Mouse (Mus musculus): ENCODE results near the gene Usp34.

DNA sequence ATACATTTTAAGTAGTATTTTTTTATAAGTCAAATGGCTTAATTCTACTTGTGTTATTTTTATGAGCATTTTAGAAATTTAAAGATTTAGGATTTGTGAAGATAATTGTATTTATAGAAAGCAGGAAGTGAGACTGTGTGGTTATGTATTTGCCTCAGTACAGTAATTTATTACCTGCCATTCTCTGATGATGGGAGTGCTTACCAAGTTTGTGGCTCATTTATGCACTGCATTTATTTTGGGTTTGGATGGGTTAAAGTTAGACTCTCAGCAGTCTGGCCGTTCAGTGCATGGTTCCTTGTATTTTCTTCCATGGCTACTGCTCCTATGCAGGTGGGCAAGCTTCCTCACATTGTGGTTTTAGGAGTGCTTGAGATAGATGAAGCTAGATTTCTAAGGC, 28.5 kb downstream of the Usp34 start:
- TF ChIP-seq CTCF (IDR thresholded peaks at IDR 0.05; ENCODE audit: extremely low read depth, insufficient read depth, insufficient read length, insufficient replicate concordance), result no peak
- no peak for TF ChIP-seq POLR2A (IDR thresholded peaks at IDR 0.05; ENCODE audit: low read depth, low read length)
